Mouse (Mus musculus) liver, embryonic 16.5 days (tissue): Measurements from ENCODE around the gene Slc2a8. TPM values are rescaled to one million over a fixed set of nuclear protein-coding genes. Genes with fewer than 3 reads are reported as not detected.

Source experiments
- ATAC-seq: fragments of 200-750 bp; cut with Nextera tagmentation; 2 replicates; pipeline ENCODE4 v1.8.0; 2017; ENCODE audit warnings: low read depth, mild to moderate bottlenecking, moderate number of reproducible peaks, moderate library complexity
- H3K27ac ChIP-seq: fragments of 300-500 bp; sonication (generic); 2 replicates; pipeline ENCODE4 v1.5.1; 2014; ENCODE audit warnings: mild to moderate bottlenecking, low read length
- H3K27me3 ChIP-seq: fragments of 300-500 bp; sonication (generic); 2 replicates; pipeline ENCODE4 v1.6.1; 2014; ENCODE audit warnings: low read depth, low read length, mixed read lengths; ENCODE audit not compliant: control insufficient read depth, insufficient read depth
- H3K36me3 ChIP-seq: fragments of 300-500 bp; sonication (generic); 2 replicates; pipeline ENCODE4 v1.6.1; 2014; ENCODE audit warnings: mild to moderate bottlenecking; ENCODE audit not compliant: control insufficient read depth, insufficient read depth
- H3K4me1 ChIP-seq: fragments of 300-500 bp; sonication (generic); 2 replicates; pipeline ENCODE4 v1.6.1; 2014; ENCODE audit warnings: low read depth, low read length, mixed read lengths; ENCODE audit not compliant: control insufficient read depth
- H3K4me2 ChIP-seq: fragments of 300-500 bp; sonication (generic); 2 replicates; pipeline ENCODE4 v1.6.1; 2014; ENCODE audit warnings: low read depth, low read length, mixed read lengths
- H3K4me3 ChIP-seq: fragments of 300-500 bp; sonication (generic); 2 replicates; pipeline ENCODE4 v1.5.1; 2014; ENCODE audit warnings: low read depth, mild to moderate bottlenecking, low read length
- H3K9ac ChIP-seq: fragments of 300-500 bp; sonication (generic); 2 replicates; pipeline ENCODE4 v1.6.1; 2014; ENCODE audit warnings: low read depth, low read length
- H3K9me3 ChIP-seq: fragments of 300-500 bp; sonication (generic); replicated peaks from 2 replicates; pipeline ENCODE4 v1.6.1; 2016; ENCODE audit warnings: low read length; ENCODE audit not compliant: control insufficient read depth
- WGBS: fragments of 180-500 bp; shearing (Covaris S2); extraction: QIAGEN DNeasy Blood & Tissue Kit; methylation state at CpG from one replicate; pipeline ENCODE4 v1.1.7; 2014; ENCODE audit not compliant: insufficient replicate concordance; 5-methylcytosine and 5-hydroxymethylcytosine counted together
- polyA plus RNA-seq: library from polyadenylated mRNA; unstranded; fragments of >200 nt; fragmentation: Nextera tagmentation; extraction: Ambion mirVana; gene quantifications from 2 replicates; pipeline ENCODE4 v1.2.1, GENCODE M21; 2015

The Slc2a8 gene
- polyA plus RNA-seq, 1 experiment from 2014 or later = 8.8 TPM

GRCm38 (mm10) chr2:32928947-32929829 lies 52.7 kb downstream of the Slc2a8 start:
- ATAC-seq = peak; percentile 73
- H3K36me3 ChIP-seq = no peaks in the 10 kb centered on the region
- H3K9ac ChIP-seq = no peak overlapping the region
- no peak overlapping the region for H3K4me3 ChIP-seq
- peaks cover 7% of the 10 kb centered on the region for H3K4me1 ChIP-seq
- 71% methylated on average over 19 of the region's 19 CpGs for WGBS
- no peaks in the 10 kb centered on the region for H3K9me3 ChIP-seq
- no peak overlapping the region for H3K4me2 ChIP-seq
- H3K27ac ChIP-seq = peak overlapping the region; percentile 73
- H3K27me3 ChIP-seq = no peaks in the 10 kb centered on the region

- H3K36me3 ChIP-seq = no peaks in the 10 kb centered on the region
- WGBS = 29% methylated on average over 10 of the region's 10 CpGs
- no peak overlapping the region for H3K4me3 ChIP-seq
- H3K4me1 ChIP-seq = peaks cover 7% of the 10 kb centered on the region
- no peaks in the 10 kb centered on the region for H3K9me3 ChIP-seq
- peak overlapping the region; percentile 73 for H3K27ac ChIP-seq
- H3K9ac ChIP-seq = no peak overlapping the region
- no peak overlapping the region for H3K4me2 ChIP-seq
- peak; percentile 63 for ATAC-seq
- no peaks in the 10 kb centered on the region for H3K27me3 ChIP-seq
These were observed 53.5 kb downstream of the Slc2a8 start for GRCm38 (mm10) chr2:32928235-32928946.

- H3K4me1 ChIP-seq = peaks cover 7% of the 10 kb centered on the region
- ATAC-seq = no peak
- H3K27ac ChIP-seq = peak overlapping the region; percentile 17; the same call in 1 of the 2 replicates
- H3K4me2 ChIP-seq = no peak overlapping the region
- no peak overlapping the region for H3K4me3 ChIP-seq
- 67% methylated on average over 15 of the region's 15 CpGs for WGBS
- H3K9ac ChIP-seq = no peak overlapping the region
- no peaks in the 10 kb centered on the region for H3K36me3 ChIP-seq
- no peaks in the 10 kb centered on the region for H3K9me3 ChIP-seq
- no peaks in the 10 kb centered on the region for H3K27me3 ChIP-seq
These were observed 54.2 kb downstream of the Slc2a8 start for GRCm38 (mm10) chr2:32927624-32928234.

GRCm38 (mm10) chr2:32926330-32927075 lies 55.4 kb downstream of the Slc2a8 start:
- no peak overlapping the region for H3K9ac ChIP-seq
- no peaks in the 10 kb centered on the region for H3K36me3 ChIP-seq
- no peak overlapping the region for H3K4me2 ChIP-seq
- no peaks in the 10 kb centered on the region for H3K9me3 ChIP-seq
- H3K4me1 ChIP-seq = peaks cover 7% of the 10 kb centered on the region
- no peaks in the 10 kb centered on the region for H3K27me3 ChIP-seq
- H3K27ac ChIP-seq = no peak overlapping the region
- no peak overlapping the region for H3K4me3 ChIP-seq
- 78% methylated on average over 12 of the region's 12 CpGs for WGBS
- no peak for ATAC-seq

GRCm38 (mm10) chr2:32924306-32924844 lies 57.5 kb downstream of the Slc2a8 start:
- Histone ChIP-seq H3K4me1 (peaks cover 7% of the 10 kb centered on the region), H3K36me3 (peaks cover 5% of the 10 kb centered on the region; the same call in 1 of the 2 replicates), H3K4me2 (no peak overlapping the region), H3K27ac (no peak overlapping the region), H3K9me3 (no peaks in the 10 kb centered on the region), H3K27me3 (no peaks in the 10 kb centered on the region), H3K9ac (no peak overlapping the region), H3K4me3 (no peak overlapping the region)
- ATAC-seq = no peak
- WGBS = 67% methylated on average over 10 of the region's 10 CpGs

- no peak overlapping the region for H3K4me3 ChIP-seq
- H3K9me3 ChIP-seq = no peaks in the 10 kb centered on the region
- H3K9ac ChIP-seq = no peak overlapping the region
- no peak for ATAC-seq
- no peak overlapping the region for H3K4me2 ChIP-seq
- WGBS = 81% methylated on average over 24 of the region's 24 CpGs
- H3K36me3 ChIP-seq = peaks cover 5% of the 10 kb centered on the region; the same call in 1 of the 2 replicates
- no peaks in the 10 kb centered on the region for H3K27me3 ChIP-seq
- H3K27ac ChIP-seq = no peak overlapping the region
- H3K4me1 ChIP-seq = peaks cover 7% of the 10 kb centered on the region
These were observed 58.2 kb downstream of the Slc2a8 start for GRCm38 (mm10) chr2:32923551-32924250.
